Mouse (Mus musculus) limb, embryonic 14.5 days (tissue): ENCODE data around the gene Rcc2. TPM values are rescaled to one million over a fixed set of nuclear protein-coding genes. Genes with fewer than 3 reads are reported as not detected.

Source experiments
- ATAC-seq: fragments of 200-750 bp; cut with Nextera tagmentation; 2 replicates; pipeline ENCODE4 v1.8.0; 2017; ENCODE audit warnings: low read depth, moderate number of reproducible peaks, moderate TSS enrichment; ENCODE audit not compliant: low FRiP score
- DNase-seq: peaks from one replicate; pipeline ENCODE4 v3.0.0-alpha.2; 2015; ENCODE audit warnings: low spot score
- H3K27ac ChIP-seq: fragments of 300-500 bp; sonication (generic); replicated peaks from 2 replicates; pipeline ENCODE4 v1.5.1; 2014; ENCODE audit warnings: low read depth, mild to moderate bottlenecking, low read length, moderate library complexity, mixed read lengths
- H3K27me3 ChIP-seq: fragments of 300-500 bp; sonication (generic); 2 replicates; pipeline ENCODE4 v1.6.1; 2014; ENCODE audit warnings: low read length, mixed read lengths; ENCODE audit not compliant: control insufficient read depth, insufficient read depth
- H3K36me3 ChIP-seq: fragments of 300-500 bp; sonication (generic); 2 replicates; pipeline ENCODE4 v1.6.1; 2014; ENCODE audit warnings: mild to moderate bottlenecking, low read length, moderate library complexity, mixed read lengths; ENCODE audit not compliant: control insufficient read depth, insufficient read depth
- H3K4me1 ChIP-seq: fragments of 300-500 bp; sonication (generic); 2 replicates; pipeline ENCODE4 v1.6.1; 2014; ENCODE audit warnings: antibody characterized with exemption, low read length, mixed read lengths; ENCODE audit not compliant: control insufficient read depth, insufficient read depth
- H3K4me2 ChIP-seq: fragments of 300-500 bp; sonication (generic); replicated peaks from 2 replicates; pipeline ENCODE4 v1.6.1; 2014; ENCODE audit warnings: low read depth, mild to moderate bottlenecking, low read length, moderate library complexity; ENCODE audit not compliant: severe bottlenecking
- H3K4me3 ChIP-seq: fragments of 300-500 bp; sonication (generic); replicated peaks from 2 replicates; pipeline ENCODE4 v1.5.1; 2014; ENCODE audit warnings: low read length
- H3K9ac ChIP-seq: fragments of 300-500 bp; sonication (generic); 2 replicates; pipeline ENCODE4 v1.6.1; 2014; ENCODE audit warnings: mild to moderate bottlenecking, low read depth, low read length, moderate library complexity; ENCODE audit not compliant: severe bottlenecking
- H3K9me3 ChIP-seq: fragments of 300-500 bp; sonication (generic); 2 replicates; pipeline ENCODE4 v1.6.1; 2016; ENCODE audit warnings: low read length; ENCODE audit not compliant: control insufficient read depth
- POLR2A ChIP-seq: fragments of 200-500 bp; IDR thresholded peaks from 2 replicates; pipeline ENCODE4 v1.8.0; 2012; ENCODE audit warnings: inconsistent platforms, mild to moderate bottlenecking, moderate library complexity, borderline replicate concordance; ENCODE audit not compliant: insufficient read depth, insufficient read length; ENCODE audit errors: extremely low read depth
- WGBS: fragments of 180-500 bp; shearing (Covaris S2); extraction: QIAGEN DNeasy Blood & Tissue Kit; methylation state at CpG from one replicate; pipeline ENCODE4 v1.1.7; 2014; 5-methylcytosine and 5-hydroxymethylcytosine counted together
- polyA plus RNA-seq, 2 experiments: library from polyadenylated mRNA; depleted of rRNA in 1 of 2; stranded (reverse) in 1 of 2; unstranded in 1 of 2; fragments of >200 nt; fragmentation: Nextera tagmentation in 1 of 2; extraction: Ambion mirVana in 1 of 2; gene quantifications; 2 replicates each; pipeline versions ENCODE4 v1.2.1 to v1.2.3; 2012 to 2014

Gene Rcc2
- polyA plus RNA-seq, 2 experiments, result 47.8 to 119 TPM

DNA sequence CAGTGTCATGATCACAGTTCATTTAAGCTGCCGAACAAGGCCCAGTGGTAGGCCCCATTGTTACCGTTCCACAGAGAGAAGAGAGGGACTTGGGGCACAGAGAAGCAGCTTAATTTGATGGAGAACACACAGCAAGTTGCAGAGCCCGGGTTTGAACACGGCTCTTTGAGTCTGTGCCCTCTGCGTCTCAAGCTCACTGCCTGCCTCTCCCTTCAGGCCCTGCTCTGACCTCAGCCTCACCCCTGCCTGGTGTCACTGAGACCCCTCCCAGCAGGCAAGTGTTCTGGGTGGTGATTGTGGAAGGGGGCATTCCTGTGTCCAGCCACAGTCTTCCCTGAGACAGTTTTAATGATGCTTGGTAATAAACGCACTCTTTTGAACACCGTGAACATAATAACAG lies 5.2 kb upstream of the Rcc2 start:
- no peak overlapping the region for H3K27ac ChIP-seq
- ATAC-seq (no peak), DNase-seq (no peak)
- no peak overlapping the region for H3K9ac ChIP-seq
- no peaks in the 10 kb centered on the region for H3K27me3 ChIP-seq
- H3K36me3 ChIP-seq, result no peaks in the 10 kb centered on the region
- no peaks in the 10 kb centered on the region for H3K9me3 ChIP-seq
- no peak for TF ChIP-seq POLR2A
- WGBS, result 64% methylated on average over 7 of the region's 7 CpGs
- no peak overlapping the region for H3K4me3 ChIP-seq
- H3K4me2 ChIP-seq, result no peak overlapping the region
- H3K4me1 ChIP-seq, result peaks cover 4% of the 10 kb centered on the region

DNA sequence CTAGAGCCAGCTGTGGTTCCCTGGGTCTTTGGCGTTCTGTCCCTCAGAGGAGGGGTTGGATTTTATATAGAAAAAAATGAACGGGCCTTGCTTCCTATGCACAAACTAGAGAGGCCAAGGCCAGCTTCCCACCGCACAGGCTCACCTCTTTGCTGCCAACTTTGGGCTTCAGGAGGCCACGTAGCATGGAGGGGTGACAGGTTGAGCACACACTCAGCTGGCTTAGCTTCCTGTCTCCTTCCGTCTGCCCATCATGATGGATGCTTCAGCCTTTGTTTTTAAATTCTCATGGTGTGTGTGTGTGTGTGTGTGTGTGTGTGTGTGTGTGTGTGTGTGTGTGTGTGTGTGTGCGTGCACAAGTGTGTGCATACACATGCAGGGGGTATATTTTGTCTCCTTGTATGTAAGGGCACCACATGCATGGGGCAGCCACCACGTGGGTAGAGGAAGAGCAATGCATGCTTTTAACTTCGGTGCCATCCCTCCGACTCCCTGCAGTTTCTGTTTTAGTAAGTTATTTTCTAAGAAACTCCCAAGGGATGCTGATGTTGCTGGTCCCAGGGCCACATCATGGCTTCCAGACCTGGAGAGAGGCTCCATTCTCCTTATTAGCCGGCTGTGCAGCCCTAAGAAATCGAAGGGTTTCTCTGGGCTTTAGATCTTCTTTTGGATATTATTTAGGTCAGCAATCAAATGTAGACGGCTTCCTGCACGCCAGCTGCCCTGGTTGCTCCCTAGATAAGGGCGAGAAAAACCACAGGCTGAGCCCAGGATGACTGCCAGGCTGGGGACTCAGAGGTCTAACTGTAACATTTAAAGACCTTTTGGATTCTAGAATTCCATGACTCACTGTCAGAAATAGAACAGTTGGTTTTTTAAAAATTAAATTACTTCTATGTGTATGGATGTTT lies 4.4 kb upstream of the Rcc2 start:
- Histone ChIP-seq H3K27me3 (no peaks in the 10 kb centered on the region), H3K27ac (no peak overlapping the region), H3K36me3 (no peaks in the 10 kb centered on the region), H3K9ac (no peak overlapping the region), H3K4me1 (peaks cover 12% of the 10 kb centered on the region), H3K4me3 (no peak overlapping the region), H3K4me2 (no peak overlapping the region), H3K9me3 (no peaks in the 10 kb centered on the region)
- 72% methylated on average over 13 of the region's 14 CpGs for WGBS
- no peak for DNase-seq
- TF ChIP-seq POLR2A, result no peak
- no peak for ATAC-seq

DNA sequence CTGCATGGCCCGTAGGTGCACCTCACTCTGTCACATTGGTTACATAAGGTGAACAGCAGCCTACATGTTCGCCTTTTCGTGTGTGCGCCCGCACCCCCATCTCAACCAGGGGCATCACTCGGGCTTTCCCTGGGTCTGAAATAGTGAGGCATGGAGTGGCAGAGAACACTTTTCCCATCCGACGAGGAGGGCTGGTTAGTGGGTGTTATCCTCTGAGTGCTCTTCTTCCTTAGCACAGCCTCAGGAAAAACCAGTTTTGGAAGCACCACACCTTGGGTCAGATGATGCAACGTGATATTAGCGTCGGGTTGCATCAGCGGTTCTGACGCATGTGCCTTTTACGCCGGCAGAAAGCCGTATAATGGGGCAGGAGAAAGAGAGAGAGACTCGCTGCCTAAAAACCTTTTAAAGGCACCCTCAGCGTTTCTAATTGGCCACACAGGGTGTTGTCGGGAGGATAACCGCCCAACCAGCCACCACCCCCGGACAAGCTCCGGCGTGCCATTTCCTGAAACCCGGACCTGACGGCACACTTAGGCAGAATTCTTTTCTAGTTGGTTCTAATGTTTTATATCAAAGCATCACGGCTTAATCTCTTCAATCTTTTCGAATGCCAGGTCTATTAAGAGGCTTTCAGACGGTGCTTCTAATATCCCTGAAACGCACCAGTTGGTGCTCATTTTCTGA lies 757 bp upstream of the Rcc2 start:
- 6% methylated on average over 29 of the region's 29 CpGs for WGBS
- no peak overlapping the region for H3K27ac ChIP-seq
- H3K4me1 ChIP-seq, result peaks cover 29% of the 10 kb centered on the region
- no peak for ATAC-seq
- H3K9me3 ChIP-seq, result no peaks in the 10 kb centered on the region
- peak; percentile 63 for DNase-seq
- H3K4me3 ChIP-seq, result peak overlapping the region; percentile 83
- H3K36me3 ChIP-seq, result 0 out of 2 replicates have a peak, but pooled peaks cover 3% of the 10 kb centered on the region
- H3K27me3 ChIP-seq, result no peaks in the 10 kb centered on the region
- TF ChIP-seq POLR2A, result no peak
- no peak overlapping the region for H3K9ac ChIP-seq
- H3K4me2 ChIP-seq, result peak overlapping the region; percentile 91

DNA sequence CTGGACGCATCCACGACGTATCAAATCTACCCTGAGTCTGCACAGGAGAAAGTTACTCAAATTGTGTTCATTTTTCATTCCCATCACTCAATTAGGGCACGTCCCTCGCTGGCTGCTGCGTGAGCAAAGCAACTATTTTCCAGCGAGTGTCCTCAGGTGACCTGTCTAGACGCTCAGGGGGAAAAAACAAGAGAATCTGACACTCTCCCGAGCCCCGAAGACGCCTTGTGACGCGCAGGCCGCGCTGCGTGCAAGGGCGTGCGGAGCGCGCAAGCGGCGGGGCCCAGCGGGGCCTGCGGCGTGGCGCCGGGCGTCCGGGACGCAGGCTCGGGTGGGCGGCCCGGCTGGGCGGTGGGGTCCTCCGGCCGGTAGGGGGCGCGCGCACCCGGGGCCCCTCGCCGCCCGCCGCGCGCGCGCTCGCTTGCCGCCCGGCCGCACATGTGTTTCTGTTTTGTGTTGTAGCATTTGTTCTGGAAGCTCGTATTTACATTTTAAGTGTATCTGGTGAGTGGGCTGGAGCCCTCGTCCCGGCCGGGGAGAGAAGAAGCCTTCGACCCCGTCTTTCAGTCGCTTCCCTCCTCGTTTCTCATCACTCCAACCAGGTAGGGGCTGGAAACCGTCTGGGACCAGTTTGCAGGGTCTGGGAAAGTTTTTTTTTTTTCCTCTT lies 841 bp downstream of the Rcc2 start:
- Histone ChIP-seq H3K9me3 (no peaks in the 10 kb centered on the region), H3K4me3 (peak overlapping the region; percentile 83), H3K9ac (peak overlapping the region; percentile 97), H3K36me3 (peaks cover 16% of the 10 kb centered on the region), H3K27ac (peak overlapping the region; percentile 99), H3K4me2 (peak overlapping the region; percentile 91), H3K27me3 (no peaks in the 10 kb centered on the region), H3K4me1 (peaks cover 29% of the 10 kb centered on the region)
- peak; percentile 42; the same call in 1 of the 2 replicates for TF ChIP-seq POLR2A
- DNase-seq, result peak; percentile 70
- under 1% methylated on average over 48 of the region's 61 CpGs for WGBS
- ATAC-seq, result peak; percentile 78

DNA sequence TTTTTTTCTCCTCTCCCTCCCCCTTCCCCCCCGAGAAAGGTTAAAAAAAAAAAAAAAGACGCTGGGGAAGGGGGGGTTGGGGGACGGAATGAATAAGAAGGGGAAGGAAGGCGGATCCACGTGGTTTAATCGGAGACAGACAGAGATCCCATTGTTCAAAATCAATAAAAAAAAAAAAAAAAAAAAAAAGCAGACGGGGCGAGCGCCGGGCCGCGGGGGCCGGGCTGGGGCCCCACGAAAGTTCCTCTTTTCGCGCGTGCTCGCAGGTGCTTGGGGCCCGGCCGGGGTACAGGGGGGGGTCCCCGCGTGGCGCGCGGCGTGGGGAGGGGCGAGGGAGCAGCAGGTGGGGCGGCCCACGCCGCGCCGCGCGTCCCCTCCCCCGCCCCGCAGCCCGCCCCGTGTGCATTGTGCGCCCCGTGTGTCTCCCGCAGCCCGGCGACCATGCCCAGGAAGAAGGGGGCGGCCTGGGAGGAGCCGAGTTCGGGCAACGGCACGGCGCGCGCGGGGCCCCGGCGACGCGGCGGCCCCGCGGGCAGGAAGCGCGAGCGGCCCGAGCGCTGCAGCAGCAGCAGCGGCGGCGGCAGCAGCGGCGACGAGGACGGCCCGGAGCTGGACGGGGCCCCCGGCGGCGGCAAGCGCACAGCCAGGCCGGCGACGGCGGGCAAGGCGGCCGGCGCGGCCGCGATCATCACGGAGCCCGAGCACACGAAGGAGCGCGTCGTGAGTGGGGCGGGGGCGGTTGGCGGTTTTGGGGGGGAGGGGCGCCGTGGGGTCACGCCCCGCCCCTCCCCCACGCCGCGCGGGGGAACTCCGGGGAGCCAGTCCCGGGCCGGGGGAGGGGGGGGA lies 1.6 kb downstream of the Rcc2 start:
- peaks cover 22% of the 10 kb centered on the region for H3K36me3 ChIP-seq
- no peaks in the 10 kb centered on the region for H3K27me3 ChIP-seq
- H3K4me2 ChIP-seq, result peak overlapping the region; percentile 91
- no peaks in the 10 kb centered on the region for H3K9me3 ChIP-seq
- ATAC-seq (peak; percentile 8), DNase-seq (peak; percentile 78)
- H3K27ac ChIP-seq, result peak overlapping the region; percentile 99
- H3K4me1 ChIP-seq, result peaks cover 29% of the 10 kb centered on the region
- TF ChIP-seq POLR2A, result no peak
- H3K9ac ChIP-seq, result peak overlapping the region; percentile 97
- WGBS, result 0% methylated on average over 19 of the region's 107 CpGs
- H3K4me3 ChIP-seq, result peak overlapping the region; percentile 83
